Mouse (Mus musculus): Measurements from ENCODE around the gene Agfg1. TPM values are rescaled to one million over a fixed set of nuclear protein-coding genes. Genes with fewer than 3 reads are reported as not detected.

Gene Agfg1
- total RNA-seq (2021): 10 to 100 TPM; 30.7 to 32.2 TPM

DNA sequence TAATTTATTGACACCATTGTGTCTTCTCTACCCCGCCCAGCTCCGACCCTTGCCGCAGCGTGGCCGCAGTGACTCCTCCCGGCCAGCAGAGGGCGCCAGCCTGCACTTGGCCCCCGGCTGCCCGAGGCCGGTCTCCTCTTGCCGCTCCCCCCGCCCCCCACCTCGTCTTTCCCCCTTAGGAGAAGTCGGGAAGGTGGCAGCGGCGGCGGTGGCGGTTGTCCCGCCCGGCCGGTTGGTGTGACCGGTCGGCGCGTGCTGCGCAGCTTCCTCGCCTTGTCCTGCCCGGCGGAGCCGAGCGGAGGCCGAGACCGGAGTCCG, at the start of gene Agfg1:
Gene Agfg1, plus strand, starts transcription at position 188 of the 318 bp plus-strand sequence.
- DNase-seq (ENCODE audit: low spot score): peak; percentile 79
- intact Hi-C loops (cut with DNase I): loop anchor here (2.0 kb wide), 1 partner anchor 148 kb away; no protein-coding TSS in a partner anchor

DNA sequence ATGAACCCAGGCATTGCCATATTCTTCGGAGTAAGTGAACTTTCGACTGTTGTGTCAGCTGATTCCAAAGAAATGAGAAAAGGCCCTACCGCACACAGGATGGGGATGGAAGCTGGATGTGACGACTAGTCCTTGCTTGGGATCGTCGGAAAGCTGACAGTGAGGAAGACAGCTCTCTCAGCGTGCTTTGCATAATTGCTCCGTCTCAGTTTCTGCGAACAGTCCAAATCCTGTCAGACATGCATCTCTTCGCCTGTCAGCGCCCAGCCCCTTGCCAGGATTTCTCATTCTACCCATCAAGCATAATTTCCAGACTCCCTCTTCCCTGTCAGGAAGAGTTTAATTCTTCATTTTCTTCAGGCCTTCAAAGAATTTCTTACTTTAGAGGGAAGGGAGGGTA, 48.2 kb upstream of the Agfg1 start:
- intact Hi-C loops (cut with DNase I): no loop called here

DNA sequence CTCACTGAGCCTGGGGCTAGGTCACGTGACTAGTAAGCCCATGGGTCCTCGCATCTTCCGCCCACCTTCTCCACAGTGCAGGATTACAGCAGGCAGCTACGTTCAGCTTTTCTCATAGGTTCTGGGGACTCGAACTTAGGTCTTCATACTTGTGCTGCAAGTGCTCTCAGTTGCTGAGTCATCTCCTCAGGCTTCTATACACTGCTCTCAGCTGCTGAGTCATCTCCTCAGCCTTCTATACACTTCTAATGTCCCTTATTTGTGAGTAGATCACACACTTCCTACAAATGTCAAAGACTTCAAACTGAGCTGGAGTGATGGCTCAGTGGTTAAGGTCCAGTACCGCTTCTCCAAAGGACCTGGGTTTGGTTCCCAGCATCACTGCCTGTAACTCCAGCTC, 47.0 kb upstream of the Agfg1 start:
- intact Hi-C loops (cut with DNase I): no loop called here
- no peak for DNase-seq (ENCODE audit: low spot score)

More for the DNA sequence above, 48.2 kb upstream of the Agfg1 start:
- no peak for DNase-seq (ENCODE audit: low spot score)

DNA sequence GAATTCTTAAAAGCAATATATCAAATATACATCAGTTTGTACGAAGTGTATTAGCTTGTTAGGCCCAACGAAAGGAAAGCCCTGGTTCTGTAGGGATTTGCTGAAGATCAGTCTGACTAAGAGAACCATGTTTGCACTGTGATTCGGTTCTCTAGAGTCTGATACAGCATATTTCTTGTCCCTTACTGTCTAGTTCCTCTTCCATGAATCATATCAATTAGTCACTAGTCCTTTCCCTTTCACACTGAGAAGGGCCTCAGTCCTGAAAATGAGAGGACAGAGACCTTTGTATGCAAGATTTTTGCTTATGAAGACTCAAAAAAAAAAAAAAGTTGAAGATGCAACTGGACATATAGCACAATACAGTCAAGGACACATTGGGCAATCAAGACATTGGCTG, 46.2 kb upstream of the Agfg1 start:
- no peak for DNase-seq (ENCODE audit: low spot score)
- intact Hi-C loops (cut with DNase I): no loop called here

DNA sequence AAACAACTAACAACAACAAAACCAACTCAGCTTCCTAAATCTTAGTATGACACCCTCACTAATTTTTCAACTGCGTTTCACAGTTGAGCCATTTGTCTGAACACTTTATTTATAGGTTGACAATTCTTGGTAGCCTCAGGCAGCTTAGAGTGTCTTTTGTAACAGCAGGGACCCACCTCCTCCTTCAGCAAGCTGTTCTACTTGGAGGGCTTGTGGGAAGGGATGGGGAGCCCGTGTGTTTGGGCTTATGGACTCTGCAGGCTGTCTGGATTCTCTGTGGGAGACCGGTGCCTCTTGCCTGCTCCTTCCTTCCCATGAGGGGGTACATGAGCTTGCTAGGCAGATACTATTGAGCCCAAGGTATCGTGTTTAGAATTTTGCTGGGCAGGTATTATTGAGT, 45.3 kb upstream of the Agfg1 start:
- intact Hi-C loops (cut with DNase I): no loop called here
- no peak for DNase-seq (ENCODE audit: low spot score)

GRCm38 (mm10) chr1:82795211-82795610, 44.1 kb upstream of the Agfg1 start:
- intact Hi-C loops (cut with DNase I): no loop called here
- no peak for DNase-seq (ENCODE audit: low spot score)

DNA sequence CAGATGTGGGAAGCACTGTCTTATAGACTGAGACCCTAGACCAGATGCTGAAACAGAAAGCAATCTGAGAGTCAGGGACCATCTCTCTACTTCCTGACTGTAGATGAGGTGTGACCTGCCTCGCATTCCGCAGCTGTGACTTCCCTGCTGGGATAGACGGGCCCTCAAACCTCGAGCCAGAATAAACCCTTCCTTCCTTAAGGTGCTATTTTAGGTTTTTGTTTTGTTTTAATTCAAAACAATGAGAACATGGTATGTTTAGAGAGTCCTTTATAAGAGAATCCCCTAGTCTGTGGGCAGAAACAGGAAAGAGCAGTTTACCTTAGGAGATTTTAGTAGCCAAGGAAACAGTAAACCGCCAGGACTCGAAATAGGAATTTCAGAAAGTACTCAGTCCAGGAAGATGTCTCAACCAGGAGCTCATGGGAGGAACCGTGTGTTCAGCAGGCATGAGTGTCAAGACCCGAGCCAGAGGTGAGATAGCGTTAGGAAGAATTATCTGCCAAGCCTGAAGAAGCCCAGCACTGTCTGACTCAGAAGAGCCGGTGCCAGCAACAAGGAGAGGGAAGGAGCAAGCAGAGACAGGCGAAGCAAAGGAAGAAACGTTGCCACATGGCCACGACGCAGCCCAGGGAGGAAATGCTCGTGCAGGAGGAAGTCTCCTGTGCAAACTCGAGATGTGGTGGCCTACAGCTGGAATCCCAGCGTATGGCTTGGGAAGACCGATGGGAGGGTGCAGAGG, 43.4 kb upstream of the Agfg1 start:
- intact Hi-C loops (cut with DNase I): no loop called here
- DNase-seq (ENCODE audit: low spot score): no peak

- DNase-seq (ENCODE audit: low spot score): no peak
- intact Hi-C loops (cut with DNase I): no loop called here
Observed at GRCm38 (mm10) chr1:82797088-82797487, 42.2 kb upstream of the Agfg1 start.

DNA sequence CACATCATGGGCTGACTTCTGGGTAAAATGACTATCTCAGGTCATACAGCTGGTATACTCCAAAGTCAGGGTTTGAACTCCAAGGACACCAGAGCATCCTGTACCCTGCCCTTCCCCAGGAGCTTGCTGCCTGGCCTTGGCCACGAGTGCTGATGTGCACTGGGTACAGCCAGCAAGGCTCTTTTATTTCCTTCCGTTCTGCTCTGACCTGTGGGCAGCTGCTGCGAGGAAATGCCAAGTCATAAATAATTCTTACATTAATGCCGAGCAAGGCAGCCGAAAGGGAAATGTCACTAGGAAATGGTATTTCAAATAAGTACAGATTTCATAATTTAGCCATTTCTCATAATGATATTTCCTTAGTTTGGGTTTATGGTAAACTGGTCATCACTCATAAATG, 41.0 kb upstream of the Agfg1 start:
- no peak for DNase-seq (ENCODE audit: low spot score)
- intact Hi-C loops (cut with DNase I): no loop called here

GRCm38 (mm10) chr1:82798922-82799321, 40.4 kb upstream of the Agfg1 start:
- intact Hi-C loops (cut with DNase I): no loop called here
- no peak for DNase-seq (ENCODE audit: low spot score)

GRCm38 (mm10) chr1:82801105-82801783, 38.0 kb upstream of the Agfg1 start:
- intact Hi-C loops (cut with DNase I): no loop called here
- no peak for DNase-seq (ENCODE audit: low spot score)

DNA sequence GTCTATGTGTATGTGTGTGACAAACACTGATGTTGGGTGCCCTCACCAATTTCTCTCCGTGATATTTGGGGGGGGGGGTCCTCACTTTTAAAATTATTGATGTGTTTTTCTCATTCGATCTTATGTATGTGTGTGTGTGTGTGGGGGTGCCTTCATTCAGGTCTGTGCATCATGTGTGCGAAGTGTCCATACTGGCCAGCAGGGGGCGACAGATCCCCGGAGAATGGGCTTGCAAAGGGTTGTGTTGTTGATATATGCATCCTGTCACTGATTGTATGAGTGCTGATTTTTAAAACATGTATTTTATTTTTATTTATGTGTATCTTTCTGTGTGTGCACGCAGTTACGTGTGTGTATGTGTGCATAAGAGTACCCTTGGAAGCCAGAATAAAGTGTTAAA, 35.7 kb upstream of the Agfg1 start:
- intact Hi-C loops (cut with DNase I): no loop called here
- DNase-seq (ENCODE audit: low spot score): no peak

DNA sequence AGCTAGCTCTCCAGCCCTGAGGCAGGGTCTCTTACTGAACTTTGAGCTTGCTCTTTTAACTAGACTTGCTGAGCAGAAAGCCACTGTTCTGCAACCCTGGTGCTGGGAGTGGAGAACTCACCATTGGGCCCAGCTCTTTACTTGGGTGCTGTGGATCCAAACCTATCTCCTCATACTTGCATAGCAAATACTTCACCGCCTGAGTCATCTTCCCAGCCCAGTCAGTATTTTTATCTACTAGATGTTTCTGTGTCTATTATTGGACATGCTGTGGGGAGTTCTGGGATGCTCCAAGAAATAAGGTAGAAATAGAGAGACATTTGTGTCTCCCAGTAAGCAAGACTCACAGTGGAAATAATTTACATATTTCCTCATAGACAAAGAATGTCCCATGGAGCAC, 35.2 kb upstream of the Agfg1 start:
- DNase-seq (ENCODE audit: low spot score): no peak
- intact Hi-C loops (cut with DNase I): no loop called here

DNA sequence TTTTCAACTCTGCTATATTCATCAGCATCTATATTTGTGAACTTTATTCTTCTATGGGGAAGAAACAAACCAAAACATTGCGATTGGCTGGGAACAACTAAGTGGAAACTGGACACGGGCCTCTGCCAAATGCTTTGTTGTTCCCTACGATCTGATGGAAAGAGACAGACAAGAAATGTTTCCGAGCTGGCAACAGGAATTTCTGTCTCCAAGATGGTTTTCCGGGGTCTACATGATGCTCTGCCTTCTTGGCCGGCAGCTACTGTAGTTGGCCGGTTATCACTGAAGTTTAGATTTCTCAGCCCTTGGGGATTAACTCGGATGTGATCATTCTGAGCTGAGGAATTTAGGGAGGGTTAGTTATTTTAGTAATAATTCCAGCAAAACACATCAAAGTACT, 32.9 kb upstream of the Agfg1 start:
- intact Hi-C loops (cut with DNase I): no loop called here

GRCm38 (mm10) chr1:82807206-82807605, 32.1 kb upstream of the Agfg1 start:
- DNase-seq (ENCODE audit: low spot score): no peak
- intact Hi-C loops (cut with DNase I): no loop called here

More for the DNA sequence above, 32.9 kb upstream of the Agfg1 start:
- DNase-seq (ENCODE audit: low spot score): no peak

DNA sequence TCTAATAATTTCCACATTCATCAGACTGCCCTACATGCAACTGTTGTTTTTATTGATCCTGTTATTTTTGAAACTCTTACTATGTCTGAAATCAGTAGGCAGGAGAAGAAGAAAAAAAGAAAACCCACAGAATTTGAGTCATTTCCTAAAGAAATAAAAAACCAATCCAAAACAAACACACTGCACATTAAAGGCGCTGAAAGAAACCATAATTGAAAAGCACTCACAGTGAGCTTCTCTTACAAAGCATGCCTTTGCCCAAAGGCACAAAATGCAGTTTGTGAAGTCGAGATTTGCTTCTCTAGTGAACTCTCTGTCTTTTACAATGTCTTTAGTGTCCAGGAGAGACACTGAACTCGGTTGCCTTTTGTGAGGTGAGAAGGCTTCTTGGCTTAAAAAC, 30.7 kb upstream of the Agfg1 start:
- DNase-seq (ENCODE audit: low spot score): no peak
- intact Hi-C loops (cut with DNase I): no loop called here

GRCm38 (mm10) chr1:82811766-82812165, 27.5 kb upstream of the Agfg1 start:
- intact Hi-C loops (cut with DNase I): no loop called here
- DNase-seq (ENCODE audit: low spot score): no peak

DNA sequence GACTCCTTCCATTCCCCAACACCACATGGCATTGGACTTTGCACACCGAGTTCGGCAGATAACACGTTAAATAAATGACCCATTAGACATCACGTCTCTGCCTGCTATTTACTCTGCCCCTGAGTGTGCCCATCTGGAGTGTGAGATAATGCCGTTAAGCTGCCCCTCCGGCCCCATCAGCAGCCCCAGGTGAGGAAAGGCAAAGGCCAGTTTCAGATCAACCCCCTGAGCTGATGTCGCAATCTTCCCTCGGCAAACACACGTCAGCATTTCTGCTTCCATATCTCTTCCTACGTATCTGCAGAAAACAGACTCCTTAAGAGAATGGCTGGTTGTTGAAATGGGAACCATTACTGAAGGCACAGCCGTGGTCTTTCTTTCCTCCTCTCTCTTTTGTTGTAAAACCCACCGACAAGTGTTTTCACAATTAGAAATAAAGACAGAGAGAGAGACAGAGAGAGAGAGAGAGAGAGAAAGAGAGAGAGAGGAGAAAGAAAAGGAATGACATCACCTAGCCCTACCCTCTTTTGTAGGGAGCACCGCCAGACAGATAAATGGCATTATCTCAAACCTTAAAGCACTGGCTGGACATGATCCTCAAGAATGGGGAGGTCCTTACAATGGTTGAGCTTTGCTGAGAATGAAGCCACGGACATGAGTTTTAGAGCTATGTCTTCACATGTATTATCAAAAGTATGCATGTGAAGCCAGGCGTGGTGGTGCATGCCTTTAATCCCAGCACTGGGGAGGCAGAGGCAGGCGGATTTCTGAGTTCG, 23.2 kb upstream of the Agfg1 start:
- no peak for DNase-seq (ENCODE audit: low spot score)
- intact Hi-C loops (cut with DNase I): no loop called here

GRCm38 (mm10) chr1:82819366-82819765, 19.9 kb upstream of the Agfg1 start:
- no peak for DNase-seq (ENCODE audit: low spot score)
- intact Hi-C loops (cut with DNase I): no loop called here

GRCm38 (mm10) chr1:82820179-82820578, 19.1 kb upstream of the Agfg1 start:
- DNase-seq (ENCODE audit: low spot score): no peak
- intact Hi-C loops (cut with DNase I): no loop called here

DNA sequence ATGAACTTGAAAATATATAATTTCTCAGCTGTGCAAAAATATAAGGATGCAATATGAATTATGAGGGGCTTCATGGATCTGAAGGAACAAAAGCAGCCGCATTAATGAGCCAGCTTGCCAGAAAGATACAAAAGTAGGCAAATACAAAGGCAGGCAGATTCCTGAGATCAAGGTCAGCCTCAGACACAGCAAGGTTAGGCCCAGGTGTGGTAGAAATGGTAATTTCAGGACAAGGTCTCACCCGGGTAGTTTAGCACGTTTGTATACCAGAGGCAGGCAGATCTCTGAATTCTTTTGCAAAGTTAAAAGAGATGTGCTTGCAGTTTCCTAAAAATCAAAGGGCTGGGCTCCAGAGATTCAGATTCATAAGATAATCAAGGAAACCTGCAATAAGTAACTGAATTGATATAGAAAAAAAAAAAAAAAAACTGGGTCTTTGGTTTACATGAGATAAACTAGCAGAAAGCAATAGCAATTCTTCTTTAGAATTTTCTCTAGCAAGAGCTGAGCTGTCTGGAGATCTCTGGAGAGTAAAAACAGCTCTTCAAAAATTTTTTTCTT, 18.6 kb upstream of the Agfg1 start:
- DNase-seq (ENCODE audit: low spot score): no peak
- intact Hi-C loops (cut with DNase I): no loop called here

All from heart, postnatal 25 days (tissue).